Mouse (Mus musculus): ENCODE results near the gene Naa80. TPM values are rescaled to one million over a fixed set of nuclear protein-coding genes. Genes with fewer than 3 reads are reported as not detected.
"Not testable (repeated sequence)": the region's sequence is repeated elsewhere in the genome, so short reads cannot be mapped to it uniquely, and the experiment has no call there.

Naa80 gene
- total RNA-seq, 2 experiments from 2014 or later: 11.9 to 13.0 TPM

DNA sequence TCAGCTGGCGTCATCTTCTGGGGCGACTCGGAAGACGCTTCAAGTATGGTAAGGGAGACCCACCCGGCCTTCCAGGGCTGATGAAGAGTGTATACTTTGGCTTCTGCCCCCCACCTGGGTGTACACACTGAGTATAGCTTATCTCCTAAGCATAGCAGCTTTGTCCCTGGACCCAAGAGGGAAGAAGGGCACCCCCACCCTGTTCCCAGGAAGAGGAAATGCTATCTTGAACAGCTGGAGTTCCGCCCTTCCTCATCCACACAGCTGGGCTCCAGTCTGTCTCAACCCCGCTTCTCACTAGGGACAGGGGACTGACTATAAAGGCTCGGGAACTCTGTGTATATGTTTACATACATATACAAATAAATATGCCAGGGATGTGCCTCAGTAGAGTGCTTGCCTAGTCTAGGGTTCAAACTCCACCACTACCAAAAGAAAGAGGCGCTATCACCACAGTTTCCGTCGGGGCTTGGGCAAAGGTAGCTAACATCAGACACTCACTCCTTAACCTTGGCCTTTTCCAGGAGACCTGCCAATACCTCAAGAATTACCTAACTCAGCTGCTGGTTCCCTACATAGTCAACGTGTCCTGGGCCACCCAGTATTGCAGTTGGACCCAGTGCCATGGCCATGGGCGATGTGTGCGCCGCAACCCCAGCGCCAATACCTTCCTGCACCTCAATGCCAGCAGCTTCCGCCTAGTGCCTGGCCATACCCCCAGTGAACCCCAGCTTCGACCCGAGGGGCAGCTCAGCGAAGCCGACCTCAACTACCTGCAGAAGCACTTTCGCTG is 7.0 kb upstream of the Naa80 start:
- intact Hi-C loops (cut with DNase I): no loop called here
- no peak for DNase-seq

GRCm38 (mm10) chr9:107572327-107572662 is 6.4 kb upstream of the Naa80 start:
- intact Hi-C loops (cut with DNase I): no loop called here
- no peak for DNase-seq

DNA sequence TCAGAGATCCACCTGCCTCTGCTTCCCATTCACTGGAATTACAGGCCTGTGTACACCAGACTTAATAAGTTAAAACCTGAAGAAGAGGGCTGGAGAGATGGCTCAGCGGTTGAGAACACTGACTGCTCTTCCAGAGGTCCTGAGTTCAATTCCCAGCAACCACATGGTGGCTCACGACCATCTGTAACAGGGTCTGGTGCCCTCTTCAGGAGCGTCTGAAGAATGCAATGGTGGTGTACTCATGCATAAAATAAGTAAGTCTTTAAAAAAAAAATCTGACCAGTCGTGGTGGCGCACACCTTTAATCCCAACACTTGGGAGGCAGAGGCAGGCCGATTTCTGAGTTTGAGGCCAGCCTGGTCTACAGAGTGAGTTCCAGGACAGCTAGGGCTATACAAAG is 4.9 kb upstream of the Naa80 start:
- intact Hi-C loops (cut with DNase I): not testable (repeated sequence)

GRCm38 (mm10) chr9:107575579-107576356 is 2.9 kb upstream of the Naa80 start:
- no peak for DNase-seq
- intact Hi-C loops (cut with DNase I): no loop called here

More for the DNA sequence above, 4.9 kb upstream of the Naa80 start:
- DNase-seq: not testable (repeated sequence)

GRCm38 (mm10) chr9:107576357-107577107 is 2.2 kb upstream of the Naa80 start, which contains the start of gene Hyal1:
TSS of gene Hyal1 (plus strand) at chr9:107576927.
- DNase-seq: peak; percentile 90
- intact Hi-C loops (cut with DNase I): no loop called here

DNA sequence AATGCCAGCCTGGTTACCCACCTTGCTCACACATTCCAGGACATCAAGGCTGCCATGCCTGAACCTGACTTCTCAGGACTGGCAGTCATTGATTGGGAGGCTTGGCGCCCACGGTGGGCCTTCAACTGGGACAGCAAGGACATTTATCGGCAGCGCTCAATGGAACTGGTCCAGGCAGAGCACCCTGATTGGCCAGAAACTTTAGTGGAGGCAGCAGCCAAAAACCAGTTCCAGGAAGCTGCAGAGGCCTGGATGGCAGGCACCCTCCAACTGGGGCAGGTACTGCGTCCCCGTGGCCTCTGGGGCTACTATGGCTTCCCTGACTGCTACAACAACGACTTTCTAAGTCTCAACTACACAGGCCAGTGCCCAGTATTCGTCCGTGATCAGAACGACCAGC is 816 bp upstream of the Naa80 start:
- no peak for DNase-seq
- intact Hi-C loops (cut with DNase I): no loop called here

- intact Hi-C loops (cut with DNase I): no loop called here
Observed at GRCm38 (mm10) chr9:107579023-107579900, 575 bp downstream of the Naa80 start.

DNA sequence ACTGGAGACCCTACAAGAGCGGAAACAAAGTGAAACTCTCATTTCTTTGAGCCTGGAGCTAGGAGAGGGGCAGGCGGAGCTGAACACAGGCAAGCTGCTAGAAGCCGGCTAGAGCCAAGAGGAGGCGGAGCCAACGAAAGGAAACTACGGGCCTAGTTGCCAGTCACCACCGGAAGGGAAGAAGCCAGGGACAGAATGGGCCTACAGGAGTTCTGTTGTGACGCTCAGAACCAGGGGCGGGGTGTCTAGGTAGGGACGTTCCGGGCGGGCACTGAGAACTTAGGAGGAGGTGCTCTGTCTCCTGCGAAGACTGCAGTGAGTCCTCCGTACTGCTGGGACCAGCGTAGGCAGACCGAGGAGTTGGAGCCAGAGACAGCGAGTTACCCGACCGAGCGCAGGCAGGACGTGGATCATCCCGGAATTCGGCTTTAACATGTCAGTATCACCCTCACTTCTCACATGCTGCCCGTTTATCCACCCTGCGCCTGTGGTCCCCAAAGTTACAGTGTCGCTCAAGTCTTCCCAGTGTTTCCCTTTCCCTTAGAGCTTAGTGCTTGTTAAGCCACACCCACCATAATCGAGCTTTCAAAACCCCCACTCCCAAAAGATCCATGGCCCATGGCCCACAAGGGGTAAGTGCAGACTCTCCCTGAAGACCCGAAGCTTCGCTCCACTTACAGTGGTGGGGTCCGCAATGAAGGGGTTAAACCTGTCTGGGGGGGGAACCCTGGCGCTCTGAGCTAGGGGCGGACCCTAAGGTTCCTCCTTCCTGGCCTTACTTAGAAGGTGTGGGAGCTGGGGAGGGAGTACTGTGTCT is 2.0 kb downstream of the Naa80 start, which contains the start of gene Hyal3:
TSS of gene Hyal3 (plus strand) at position 318 of the 817 bp plus-strand sequence.
- peak; percentile 87 for DNase-seq
- intact Hi-C loops (cut with DNase I): no loop called here

More at GRCm38 (mm10) chr9:107579023-107579900, 575 bp downstream of the Naa80 start:
- no peak for DNase-seq

DNA sequence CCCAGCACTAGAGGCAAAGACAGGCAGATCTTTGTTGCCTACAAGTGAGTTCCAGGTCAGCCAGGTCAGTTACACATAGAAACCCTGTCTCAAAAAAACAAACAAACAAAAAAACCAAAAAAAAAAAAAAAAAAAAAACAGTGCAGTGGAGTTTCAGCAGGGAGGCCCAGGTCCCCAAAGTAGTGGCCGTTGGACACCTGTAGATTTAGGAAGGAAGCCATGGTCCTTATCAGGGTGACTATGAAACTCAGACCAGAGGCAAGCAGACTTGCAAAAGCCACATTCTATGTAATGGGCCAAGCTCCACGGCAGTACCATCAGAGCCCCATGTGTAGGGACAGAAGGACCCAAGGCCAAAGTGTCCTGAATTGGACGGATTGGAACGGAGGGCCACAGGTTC is 2.9 kb downstream of the Naa80 start:
- no peak for DNase-seq
- intact Hi-C loops (cut with DNase I): no loop called here

GRCm38 (mm10) chr9:107582509-107583062 is 3.9 kb downstream of the Naa80 start:
- DNase-seq: no peak
- intact Hi-C loops (cut with DNase I): no loop called here

GRCm38 (mm10) chr9:107583174-107583573 is 4.5 kb downstream of the Naa80 start:
- DNase-seq: no peak
- intact Hi-C loops (cut with DNase I): no loop called here

- DNase-seq: no peak
- intact Hi-C loops (cut with DNase I): no loop called here
Observed at GRCm38 (mm10) chr9:107586504-107586903, 7.8 kb downstream of the Naa80 start.

DNA sequence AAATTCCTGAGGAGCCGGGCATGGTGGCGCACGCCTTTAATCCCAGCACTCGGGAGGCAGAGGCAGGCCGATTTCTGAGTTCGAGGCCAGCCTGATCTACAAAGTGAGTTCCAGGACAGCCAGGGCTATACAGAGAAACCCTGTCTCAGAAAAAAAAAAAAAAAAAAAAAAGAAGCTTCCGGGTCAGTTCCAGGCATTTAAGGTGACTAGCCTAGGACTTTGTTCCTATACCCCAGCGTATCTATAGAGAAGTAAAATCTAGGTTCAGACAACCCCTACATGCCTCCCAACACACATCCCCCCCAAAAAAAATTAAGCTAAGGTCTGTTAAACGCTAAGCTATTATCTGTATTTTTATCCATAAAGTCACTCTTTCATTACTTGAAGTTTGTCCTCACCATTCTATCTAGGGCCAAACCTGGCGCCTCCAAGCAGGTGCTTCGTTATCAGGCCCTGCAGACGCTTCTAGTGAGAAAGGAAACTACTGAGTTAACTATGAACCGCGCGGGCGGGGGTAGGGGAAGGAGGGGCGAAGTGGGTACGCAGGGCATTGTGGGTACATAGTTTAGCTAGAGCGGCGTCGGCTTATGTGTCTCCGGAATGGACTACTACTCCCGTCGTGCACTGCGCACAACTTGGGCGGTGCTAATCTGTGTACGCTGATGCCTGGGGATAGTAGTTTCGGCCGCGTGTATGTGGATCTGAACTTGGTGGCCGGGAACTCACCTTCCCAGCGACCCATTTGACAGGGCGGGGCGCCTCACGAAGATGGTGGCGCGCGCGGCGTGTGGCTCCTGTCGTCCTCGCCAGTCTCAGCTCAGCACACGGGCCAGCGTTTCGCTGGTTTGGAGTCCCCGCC is 8.5 kb downstream of the Naa80 start, which contains the start of gene Ifrd2:
TSS of gene Ifrd2 (plus strand) at position 669 of the 859 bp plus-strand sequence.
- DNase-seq: peak; percentile 97
- intact Hi-C loops (cut with DNase I): no loop called here

DNA sequence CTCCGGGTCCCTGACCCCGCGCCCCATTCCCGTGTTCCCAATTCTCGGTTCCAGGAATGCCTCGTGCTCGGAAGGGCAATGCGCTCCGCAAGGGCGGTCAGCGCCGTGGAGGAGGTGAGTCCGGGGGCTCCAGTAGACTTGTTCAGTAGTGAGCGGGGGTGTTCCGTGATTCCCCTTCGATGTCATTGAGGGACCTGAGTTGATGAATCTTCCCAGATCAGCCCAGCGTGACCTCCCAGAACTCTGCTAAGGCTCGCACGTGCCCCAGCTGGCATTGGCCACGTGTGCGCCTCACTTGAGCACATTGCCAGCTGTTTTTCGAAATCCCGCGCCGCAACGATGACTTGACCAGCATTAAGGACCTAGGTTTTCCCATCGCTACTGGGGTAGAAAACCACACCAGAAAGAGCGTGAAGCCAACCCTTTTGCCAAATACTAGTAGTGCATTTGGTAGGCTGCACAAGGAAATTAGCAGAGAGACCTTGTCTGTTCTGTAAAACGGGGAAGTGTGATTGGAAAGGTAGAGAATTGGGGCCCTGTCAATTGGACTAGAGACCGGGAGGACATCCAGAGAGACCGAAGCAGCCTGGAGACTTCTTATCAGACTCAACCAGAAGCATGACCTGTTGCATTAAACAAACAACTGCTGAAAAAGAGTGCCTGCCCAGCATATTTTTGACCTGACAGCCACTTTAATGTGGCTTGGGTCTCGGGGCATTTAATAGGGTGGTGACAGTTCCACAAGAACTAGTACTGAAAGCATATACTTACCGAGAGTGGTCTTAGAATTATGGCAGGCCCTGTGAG is 9.3 kb downstream of the Naa80 start:
- peak; percentile 39 for DNase-seq
- intact Hi-C loops (cut with DNase I): no loop called here

- intact Hi-C loops (cut with DNase I): no loop called here
- DNase-seq: no peak
Observed at GRCm38 (mm10) chr9:107590058-107590772, 11.5 kb downstream of the Naa80 start.

DNA sequence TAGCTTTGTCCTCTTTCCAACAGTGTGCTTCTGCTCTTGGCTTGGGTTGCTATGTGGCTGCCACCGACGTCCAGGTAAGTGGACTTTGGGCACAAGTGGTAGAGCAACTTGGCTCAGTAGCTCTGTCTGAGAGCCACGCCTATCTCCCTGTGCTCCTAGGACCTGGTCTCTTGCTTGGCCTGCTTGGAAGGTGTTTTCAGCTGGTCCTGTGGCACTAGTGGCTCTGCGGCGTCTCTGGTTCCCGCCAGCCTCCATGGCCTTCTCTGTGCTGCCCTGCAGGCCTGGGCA is 12.0 kb downstream of the Naa80 start:
- intact Hi-C loops (cut with DNase I): no loop called here
- no peak for DNase-seq

Measured in left cerebral cortex, postnatal 4 days (tissue).